Mouse (Mus musculus) heart, postnatal 0 days (tissue): Measurements from ENCODE around the gene Zfp365. TPM values are rescaled to one million over a fixed set of nuclear protein-coding genes. Genes with fewer than 3 reads are reported as not detected.
A peak's percentile ranks its signal among the peaks of the same experiment; 100 is the strongest.

Experiments
- ATAC-seq: fragments of 200-750 bp; cut with Nextera tagmentation; 2 replicates; pipeline ENCODE4 v1.8.0; 2017; ENCODE audit warnings: low read depth, moderate number of reproducible peaks, moderate library complexity; ENCODE audit not compliant: insufficient read depth
- DNase-seq: peaks from one replicate; pipeline ENCODE4 v3.0.0-alpha.2; 2016; ENCODE audit warnings: low spot score
- H3K27ac ChIP-seq: fragments of 300-500 bp; sonication (generic); 2 replicates; pipeline ENCODE4 v1.5.1; 2014; ENCODE audit warnings: low read depth, mild to moderate bottlenecking
- H3K27me3 ChIP-seq: fragments of 300-500 bp; sonication (generic); 2 replicates; pipeline ENCODE4 v1.6.1; 2014; ENCODE audit warnings: low read length, mixed read lengths; ENCODE audit not compliant: control insufficient read depth, insufficient read depth
- H3K36me3 ChIP-seq: fragments of 300-500 bp; sonication (generic); replicated peaks from 2 replicates; pipeline ENCODE4 v1.6.1; 2014; ENCODE audit warnings: low read length, mixed read lengths; ENCODE audit not compliant: control insufficient read depth, insufficient read depth
- H3K4me1 ChIP-seq: fragments of 300-500 bp; sonication (generic); 2 replicates; pipeline ENCODE4 v1.6.1; 2014; ENCODE audit warnings: antibody characterized with exemption; ENCODE audit not compliant: control insufficient read depth, insufficient read depth
- H3K4me2 ChIP-seq: fragments of 300-500 bp; sonication (generic); 2 replicates; pipeline ENCODE4 v1.6.1; 2014; ENCODE audit warnings: low read depth, mild to moderate bottlenecking, low read length, moderate library complexity
- H3K4me3 ChIP-seq: fragments of 300-500 bp; sonication (generic); 2 replicates; pipeline ENCODE4 v1.5.1; 2014; ENCODE audit warnings: low read depth, low read length
- H3K9ac ChIP-seq: fragments of 300-500 bp; sonication (generic); replicated peaks from 2 replicates; pipeline ENCODE4 v1.6.1; 2014; ENCODE audit warnings: low read depth, low read length, mixed read lengths
- H3K9me3 ChIP-seq: fragments of 300-500 bp; sonication (generic); replicated peaks from 2 replicates; pipeline ENCODE4 v1.6.1; 2016; ENCODE audit warnings: low read length; ENCODE audit not compliant: control insufficient read depth
- CTCF ChIP-seq: IDR thresholded peaks from 2 replicates; pipeline ENCODE4 v1.5.1; 2016; ENCODE audit warnings: antibody characterized with exemption, control low read depth, low read depth
- EP300 ChIP-seq: IDR thresholded peaks from 2 replicates; pipeline ENCODE4 v1.6.1; 2016; ENCODE audit warnings: antibody characterized with exemption, low read depth
- WGBS: fragments of 180-500 bp; shearing (Covaris S2); extraction: QIAGEN DNeasy Blood & Tissue Kit; methylation state at CpG from one replicate; pipeline ENCODE4 v1.1.7; 2014; 5-methylcytosine and 5-hydroxymethylcytosine counted together
- polyA plus RNA-seq: library from polyadenylated mRNA; unstranded; fragments of >200 nt; fragmentation: Nextera tagmentation; extraction: Ambion mirVana; gene quantifications from 2 replicates; pipeline ENCODE4 v1.2.1, GENCODE M21; 2015
- total RNA-seq: library from RNA; depleted of rRNA; stranded (reverse); fragments of >200 nt; gene quantifications from 2 replicates; pipeline ENCODE4 v1.2.3, GENCODE M21; 2014; ENCODE audit warnings: low replicate concordance

Gene Zfp365
- total and polyA plus RNA-seq, 2 experiments from 2014 or later: 0.37 TPM; not detected in 1

DNA sequence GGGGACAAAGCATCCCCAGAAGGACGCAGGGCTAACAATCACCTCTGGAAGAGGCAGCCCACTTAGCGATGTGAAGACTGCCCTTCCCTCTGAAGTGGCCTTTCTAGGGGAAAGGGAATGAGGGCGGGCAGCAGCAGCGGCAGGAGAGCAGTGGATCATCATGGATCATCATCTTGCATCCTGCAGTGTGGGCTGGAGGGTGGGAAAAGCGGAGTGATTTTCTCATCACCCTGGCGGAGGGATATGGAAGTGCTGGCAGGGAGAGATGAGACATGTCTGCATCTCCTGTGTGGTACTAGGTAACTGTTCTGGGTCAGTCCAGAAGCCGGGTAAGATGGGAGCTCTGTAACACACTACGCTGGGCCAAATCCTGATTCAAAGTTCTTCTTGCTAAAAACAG is 18.4 kb downstream of the Zfp365 start:
- Histone ChIP-seq H3K9ac (no peak overlapping the region), H3K27ac (no peak overlapping the region), H3K4me3 (no peak overlapping the region), H3K4me2 (no peak overlapping the region), H3K9me3 (no peaks in the 10 kb centered on the region), H3K4me1 (no peaks in the 10 kb centered on the region), H3K27me3 (no peaks in the 10 kb centered on the region), H3K36me3 (no peaks in the 10 kb centered on the region)
- TF ChIP-seq EP300 (no peak), CTCF (no peak)
- DNase-seq (no peak), ATAC-seq (no peak)
- WGBS: 65% methylated on average over 8 of the region's 8 CpGs

DNA sequence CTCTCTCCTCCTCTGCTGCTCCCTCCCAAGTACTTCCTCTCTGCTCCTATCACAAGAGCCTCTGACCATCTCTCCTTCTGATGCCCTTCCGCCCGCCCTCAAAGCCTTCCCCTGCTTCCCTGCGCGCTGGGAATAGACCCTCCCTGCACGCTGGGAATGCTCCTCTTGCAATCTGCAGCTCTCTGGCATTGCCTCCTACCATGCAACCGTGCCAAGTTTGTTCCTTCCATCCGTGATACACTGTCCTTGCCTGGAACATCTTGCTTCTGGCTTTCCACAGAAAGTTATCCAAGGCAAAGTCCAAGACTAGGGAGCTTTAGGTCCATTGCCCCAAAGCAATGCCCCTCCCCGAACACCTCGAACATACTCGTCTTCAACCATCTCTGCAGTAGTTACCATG is 19.2 kb downstream of the Zfp365 start:
- 79% methylated on average over 10 of the region's 10 CpGs for WGBS
- DNase-seq (no peak), ATAC-seq (no peak)
- no peak overlapping the region for H3K27ac ChIP-seq
- H3K27me3 ChIP-seq: no peaks in the 10 kb centered on the region
- H3K4me2 ChIP-seq: no peak overlapping the region
- no peak overlapping the region for H3K9ac ChIP-seq
- no peaks in the 10 kb centered on the region for H3K36me3 ChIP-seq
- H3K9me3 ChIP-seq: no peaks in the 10 kb centered on the region
- TF ChIP-seq CTCF: no peak
- no peak for TF ChIP-seq EP300
- no peak overlapping the region for H3K4me3 ChIP-seq
- H3K4me1 ChIP-seq: no peaks in the 10 kb centered on the region

DNA sequence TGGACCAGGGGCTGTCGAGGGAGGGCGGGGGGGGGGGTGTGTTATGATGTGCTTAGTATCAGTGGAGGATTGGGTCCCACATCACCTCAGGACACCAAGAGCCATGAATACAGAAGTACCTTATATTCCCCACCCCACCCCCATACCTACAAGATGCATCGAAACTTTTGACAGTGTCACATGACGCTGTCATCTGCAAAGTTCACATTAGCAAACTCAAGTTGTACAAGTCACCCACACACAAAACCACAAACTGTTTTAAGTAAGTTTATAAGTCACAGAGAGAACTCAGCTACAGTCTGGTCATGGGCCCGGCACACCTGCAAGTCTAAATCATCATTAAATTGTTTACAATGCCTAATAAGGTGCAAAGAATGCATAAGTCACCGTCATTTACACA is 21.3 kb downstream of the Zfp365 start:
- ATAC-seq: no peak

DNA sequence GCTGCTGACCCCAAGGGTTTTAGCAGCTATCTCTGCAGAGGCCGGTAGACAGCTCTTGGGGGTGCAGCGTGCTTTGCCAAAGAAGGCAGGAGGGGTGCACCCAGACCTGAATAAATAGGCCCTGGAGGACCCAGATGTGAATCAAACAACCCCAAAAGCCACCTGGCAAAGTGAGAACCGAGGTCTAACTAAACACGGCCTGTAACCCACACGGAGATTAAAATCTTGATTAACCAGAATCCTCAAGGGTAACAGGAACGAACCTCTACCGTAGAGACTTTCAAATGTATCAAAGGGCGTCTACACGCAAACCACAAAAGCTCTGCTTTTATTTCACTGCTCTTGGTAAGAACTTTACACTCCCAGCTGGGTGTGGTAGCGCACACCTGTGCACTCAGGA is 24.5 kb downstream of the Zfp365 start:
- H3K36me3 ChIP-seq: no peaks in the 10 kb centered on the region
- DNase-seq (no peak), ATAC-seq (no peak)
- TF ChIP-seq CTCF: no peak
- TF ChIP-seq EP300: no peak
- H3K27ac ChIP-seq: no peak overlapping the region
- H3K9ac ChIP-seq: no peak overlapping the region
- H3K4me3 ChIP-seq: no peak overlapping the region
- no peaks in the 10 kb centered on the region for H3K27me3 ChIP-seq
- H3K9me3 ChIP-seq: no peaks in the 10 kb centered on the region
- H3K4me2 ChIP-seq: no peak overlapping the region
- WGBS: 85% methylated on average over 10 of the region's 10 CpGs
- H3K4me1 ChIP-seq: no peaks in the 10 kb centered on the region

More for the DNA sequence above, 21.3 kb downstream of the Zfp365 start:
- no peak for DNase-seq
- Histone ChIP-seq H3K36me3 (no peaks in the 10 kb centered on the region), H3K4me2 (no peak overlapping the region), H3K9ac (no peak overlapping the region), H3K27ac (no peak overlapping the region), H3K27me3 (no peaks in the 10 kb centered on the region), H3K4me3 (no peak overlapping the region), H3K9me3 (no peaks in the 10 kb centered on the region), H3K4me1 (no peaks in the 10 kb centered on the region)
- TF ChIP-seq EP300: no peak
- no peak for TF ChIP-seq CTCF
- 70% methylated on average over 6 of the region's 6 CpGs for WGBS

DNA sequence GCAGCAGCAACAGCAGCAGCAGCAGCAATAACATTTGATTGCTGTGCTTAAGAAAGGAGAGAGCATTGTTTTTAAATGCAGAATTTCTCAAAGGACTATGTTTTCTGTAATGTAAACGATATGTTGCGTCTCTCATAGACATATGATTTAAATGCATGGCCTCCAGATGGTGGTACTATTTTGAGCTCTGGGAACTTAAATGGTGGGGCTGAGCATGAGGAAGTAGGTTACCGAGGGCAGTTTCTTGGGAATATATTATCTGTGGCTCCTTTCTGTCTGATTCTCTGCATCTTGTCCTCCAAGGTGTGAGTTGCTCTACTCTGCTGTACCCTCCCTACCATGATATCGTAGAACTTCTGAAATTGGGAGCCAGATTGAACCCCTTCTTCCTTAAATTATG is 31.8 kb downstream of the Zfp365 start:
- 86% methylated on average over 4 of the region's 4 CpGs for WGBS
- ATAC-seq: no peak
- DNase-seq: no peak
- H3K27ac ChIP-seq: no peak overlapping the region
- H3K4me1 ChIP-seq: no peaks in the 10 kb centered on the region
- no peaks in the 10 kb centered on the region for H3K27me3 ChIP-seq
- TF ChIP-seq EP300: no peak
- no peak for TF ChIP-seq CTCF
- H3K9ac ChIP-seq: no peak overlapping the region
- H3K4me2 ChIP-seq: no peak overlapping the region
- no peak overlapping the region for H3K4me3 ChIP-seq
- no peaks in the 10 kb centered on the region for H3K36me3 ChIP-seq
- no peaks in the 10 kb centered on the region for H3K9me3 ChIP-seq

DNA sequence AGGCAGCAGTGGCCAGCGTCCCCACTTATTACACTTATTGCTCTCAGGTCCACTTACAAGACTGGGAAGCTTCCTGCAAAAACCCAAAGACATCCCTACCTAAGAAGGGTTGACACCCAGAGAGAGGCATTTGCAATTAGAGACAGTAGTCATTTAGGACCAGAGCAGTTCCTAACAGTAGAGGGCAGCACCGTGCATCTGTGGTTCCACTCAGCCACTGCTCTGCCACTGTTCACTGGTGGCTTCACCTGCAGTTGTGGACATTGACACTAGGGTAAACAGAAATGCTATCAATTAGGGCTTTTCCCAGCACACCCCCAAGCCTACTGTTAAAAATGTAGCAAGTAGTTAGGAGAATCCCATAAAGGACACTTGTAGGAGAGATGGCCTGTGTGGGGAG is 40.7 kb downstream of the Zfp365 start:
- Histone ChIP-seq H3K9ac (no peak overlapping the region), H3K9me3 (no peaks in the 10 kb centered on the region), H3K27ac (no peak overlapping the region), H3K27me3 (no peaks in the 10 kb centered on the region), H3K36me3 (no peaks in the 10 kb centered on the region), H3K4me3 (no peak overlapping the region), H3K4me1 (no peaks in the 10 kb centered on the region), H3K4me2 (no peak overlapping the region)
- TF ChIP-seq CTCF (peak; percentile 79), EP300 (no peak)
- ATAC-seq (0 out of 2 replicates have a peak, but pooled peaks have one; percentile 51), DNase-seq (peak; percentile 50)
- WGBS: 15% methylated on average over 2 of the region's 2 CpGs
